Comparison of ENCODE assay signal across 14 mouse cellular contexts in the genomic region with DNA sequence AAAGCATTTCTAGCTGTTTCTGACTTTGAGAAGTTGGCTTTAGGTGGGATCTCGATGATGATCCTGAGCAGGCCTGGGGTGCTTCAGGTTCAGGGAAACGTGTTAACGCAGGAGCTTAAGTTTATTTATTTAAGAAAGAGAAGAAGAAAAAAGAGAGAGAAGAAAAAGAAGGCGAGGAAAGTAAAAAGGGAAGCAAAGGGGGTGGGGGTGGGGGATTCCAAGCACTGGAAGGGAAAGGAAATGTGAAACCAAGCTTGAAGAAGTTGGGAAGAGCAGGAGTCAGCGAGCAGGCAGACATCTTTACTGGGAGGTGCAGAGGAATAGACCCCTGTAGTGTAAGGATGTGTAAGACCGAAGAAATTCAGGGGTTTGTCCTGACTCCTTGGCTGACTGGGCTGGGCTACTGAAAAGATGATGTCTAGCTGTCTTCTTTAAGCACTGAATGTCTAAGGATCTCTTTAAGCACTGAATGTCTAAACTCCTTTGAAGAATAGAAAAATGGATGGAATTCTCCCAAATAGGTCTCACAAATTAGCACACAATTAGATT. TPM values are rescaled to one million over a fixed set of nuclear protein-coding genes. Genes with fewer than 3 reads are reported as not detected.
DNase-seq lines count a peak whose midpoint lies in the region; ATAC-seq lines count a peak whose summit lies in the region.
"Had no signal": no experiment of that assay in that cellular context is flagged by ENCODE, and none has a peak within 500 bp of the region (broad histone marks: within the 10 kb centered on the region; RNA-seq: fewer than 3 reads in every experiment).

No protein-coding gene starts in this region.

- H3K4me1 ChIP-seq in kidney, embryonic 15.5 days: peaks cover 15% of the 10 kb centered on the region
- peaks cover 19% of the 10 kb centered on the region for H3K4me1 ChIP-seq in forebrain, embryonic 13.5 days
- peaks cover 16% of the 10 kb centered on the region for H3K4me1 ChIP-seq in midbrain, embryonic 12.5 days

- no peak overlapping the region for H3K27ac ChIP-seq in kidney, embryonic 15.5 days
- no peak overlapping the region; the same call in 1 of the 2 replicates for H3K27ac ChIP-seq in forebrain, embryonic 13.5 days
- no peak overlapping the region for H3K27ac ChIP-seq in midbrain, embryonic 12.5 days (replicated peaks)
- H3K27ac ChIP-seq: embryonic facial prominence, embryonic 15.5 days had no signal

- WGBS in kidney, embryonic 15.5 days: 29% methylated on average over 6 of the region's 6 CpGs
- WGBS in forebrain, embryonic 13.5 days: 22% methylated on average over 6 of the region's 6 CpGs
- 24% methylated on average over 6 of the region's 6 CpGs for WGBS in midbrain, embryonic 12.5 days

- peak overlapping the region; percentile 32; the same call in 1 of the 2 replicates for H3K4me2 ChIP-seq in kidney, embryonic 15.5 days
- H3K4me2 ChIP-seq in forebrain, embryonic 13.5 days: peak overlapping the region; percentile 49
- peak overlapping the region; percentile 38 for H3K4me2 ChIP-seq in midbrain, embryonic 12.5 days (replicated peaks)
- H3K4me2 ChIP-seq: embryonic facial prominence, embryonic 15.5 days had no signal

- no peak overlapping the region for H3K9ac ChIP-seq in kidney, embryonic 15.5 days
- H3K9ac ChIP-seq in forebrain, embryonic 13.5 days: no peak overlapping the region
- no peak overlapping the region for H3K9ac ChIP-seq in midbrain, embryonic 12.5 days (replicated peaks)
- H3K9ac ChIP-seq: embryonic facial prominence, embryonic 15.5 days; lung, embryonic 14.5 days had no signal

- 0 out of 2 replicates have a peak, but pooled peaks cover 4% of the 10 kb centered on the region for H3K9me3 ChIP-seq in kidney, embryonic 15.5 days (replicated peaks)
- peaks cover 12% of the 10 kb centered on the region for H3K9me3 ChIP-seq in forebrain, embryonic 13.5 days (replicated peaks)
- peaks cover 10% of the 10 kb centered on the region for H3K9me3 ChIP-seq in midbrain, embryonic 12.5 days
- H3K9me3 ChIP-seq: embryonic facial prominence, embryonic 15.5 days had no signal

- intact Hi-C loops in gastrocnemius, postnatal 36 days (cut with DNase I): no loop called here

- no peak for ATAC-seq in kidney, embryonic 15.5 days (replicated peaks; ENCODE audit: low FRiP score)
- ATAC-seq in forebrain, embryonic 13.5 days: no peak; the same call in 1 of the 2 replicates
- no peak for ATAC-seq in midbrain, embryonic 12.5 days (ENCODE audit: low FRiP score, low read depth)

- no peaks in the 10 kb centered on the region for H3K36me3 ChIP-seq in kidney, embryonic 15.5 days
- H3K36me3 ChIP-seq in forebrain, embryonic 13.5 days (ENCODE audit: poor library complexity, severe bottlenecking): no peaks in the 10 kb centered on the region
- H3K36me3 ChIP-seq in midbrain, embryonic 12.5 days: no peaks in the 10 kb centered on the region
- H3K36me3 ChIP-seq: embryonic facial prominence, embryonic 15.5 days had no signal

- no peak overlapping the region for H3K4me3 ChIP-seq in kidney, embryonic 15.5 days (replicated peaks)
- H3K4me3 ChIP-seq in forebrain, embryonic 13.5 days: no peak overlapping the region
- H3K4me3 ChIP-seq in midbrain, embryonic 12.5 days: no peak overlapping the region
- H3K4me3 ChIP-seq: embryonic facial prominence, embryonic 15.5 days had no signal

- peak; percentile 12 for DNase-seq in embryo, embryonic 10.5 days (ENCODE audit: low spot score)
- no peak for DNase-seq in embryo, embryonic 10 days (ENCODE audit: low spot score)
- DNase-seq in kidney, postnatal 4 days: no peak
- no peak for DNase-seq in gastrocnemius, postnatal 36 days
- DNase-seq in frontal cortex, postnatal 14 days (ENCODE audit: low spot score in 2 of 2): no peak
- DNase-seq: adrenal gland, adult 2 months; cerebellum, adult 11-12 months; gastrocnemius, postnatal 14 days; thymus, postnatal 14 days had no signal

- no peaks in the 10 kb centered on the region for H3K27me3 ChIP-seq in kidney, embryonic 15.5 days
- H3K27me3 ChIP-seq in forebrain, embryonic 13.5 days: no peaks in the 10 kb centered on the region
- no peaks in the 10 kb centered on the region for H3K27me3 ChIP-seq in midbrain, embryonic 12.5 days
- H3K27me3 ChIP-seq: embryonic facial prominence, embryonic 15.5 days had no signal

RNA-seq across cellular contexts. Expression of a gene that starts 1.7 kb away (rescaled TPM):
- polyA plus RNA-seq in kidney, embryonic 15.5 days (2015; fragmentation: Nextera tagmentation; extraction: Ambion mirVana): 0.34 and 0.45 TPM in 2 replicates
- 0.20 TPM in 1 of 2 replicates, not detected in the other for polyA plus RNA-seq in forebrain, embryonic 13.5 days (2015; fragmentation: Nextera tagmentation; extraction: Ambion mirVana)
- not detected in 2 replicates for polyA plus RNA-seq in midbrain, embryonic 12.5 days (2016; fragmentation: Nextera tagmentation; extraction: Ambion mirVana)
- total RNA-seq in gastrocnemius, postnatal 36 days (2021): 10 to 100 TPM; 72.8 to 73.4 TPM
- polyA plus RNA-seq: adrenal gland, adult 2 months; lung, embryonic 14.5 days had no signal
